Mouse (Mus musculus) kidney, adult 8-10 months (tissue): ENCODE data around the gene Kidins220.
A peak's percentile ranks its signal among the peaks of the same experiment; 100 is the strongest.

Experiments
- DNase-seq, 2 experiments: peaks; one replicate each; pipeline ENCODE4 v3.0.0; 2022

Kidins220 gene

GRCm38 (mm10) chr12:24974446-24975114 lies at the start of gene Kidins220:
TSS of gene Kidins220 (plus strand) at chr12:24974925.
- peak; percentile 95 to 97 for DNase-seq

GRCm38 (mm10) chr12:24925276-24925675 lies 49.4 kb upstream of the Kidins220 start:
- DNase-seq = no peak

- no peak for DNase-seq
Measured at GRCm38 (mm10) chr12:24925684-24926083, 49.0 kb upstream of the Kidins220 start.

GRCm38 (mm10) chr12:24928051-24928748 lies 46.5 kb upstream of the Kidins220 start:
- DNase-seq = no peak

GRCm38 (mm10) chr12:24929043-24929442 lies 45.7 kb upstream of the Kidins220 start:
- no peak for DNase-seq

- DNase-seq = no peak
Measured at GRCm38 (mm10) chr12:24930760-24931159, 44.0 kb upstream of the Kidins220 start.

GRCm38 (mm10) chr12:24932120-24932519 lies 42.6 kb upstream of the Kidins220 start:
- DNase-seq = no peak

- no peak for DNase-seq
Measured at GRCm38 (mm10) chr12:24933206-24933775, 41.4 kb upstream of the Kidins220 start.

- DNase-seq = no peak
Measured at GRCm38 (mm10) chr12:24933996-24934395, 40.7 kb upstream of the Kidins220 start.

GRCm38 (mm10) chr12:24936281-24936680 lies 38.4 kb upstream of the Kidins220 start:
- no peak for DNase-seq

- DNase-seq = no peak
Measured at GRCm38 (mm10) chr12:24939372-24939771, 35.4 kb upstream of the Kidins220 start.

GRCm38 (mm10) chr12:24942619-24943287 lies 32.0 kb upstream of the Kidins220 start:
- DNase-seq = no peak

GRCm38 (mm10) chr12:24943427-24943826 lies 31.3 kb upstream of the Kidins220 start:
- no peak for DNase-seq

GRCm38 (mm10) chr12:24944597-24944996 lies 30.1 kb upstream of the Kidins220 start:
- DNase-seq = no peak

- no peak for DNase-seq
Measured at GRCm38 (mm10) chr12:24947065-24947464, 27.7 kb upstream of the Kidins220 start.

GRCm38 (mm10) chr12:24948344-24948743 lies 26.4 kb upstream of the Kidins220 start:
- peak; percentile 41 to 50 for DNase-seq

- DNase-seq = no peak
Measured at GRCm38 (mm10) chr12:24950376-24951046, 24.2 kb upstream of the Kidins220 start.

GRCm38 (mm10) chr12:24952147-24952546 lies 22.6 kb upstream of the Kidins220 start:
- peak; percentile 47 to 70 for DNase-seq

- no peak for DNase-seq
Measured at GRCm38 (mm10) chr12:24955137-24955536, 19.6 kb upstream of the Kidins220 start.

- DNase-seq = peak; percentile 25 to 30
Measured at GRCm38 (mm10) chr12:24958526-24958925, 16.2 kb upstream of the Kidins220 start.

GRCm38 (mm10) chr12:24961821-24962220 lies 12.9 kb upstream of the Kidins220 start:
- DNase-seq = peak in 1 of 2 experiments; percentile 26

- DNase-seq = peak; percentile 84 to 93
Measured at GRCm38 (mm10) chr12:24962362-24962967, 12.3 kb upstream of the Kidins220 start.
